Mouse (Mus musculus) intestine, postnatal 0 days (tissue): ENCODE data around the gene Bud13. TPM values are rescaled to one million over a fixed set of nuclear protein-coding genes. Genes with fewer than 3 reads are reported as not detected.
A peak's percentile ranks its signal among the peaks of the same experiment; 100 is the strongest.

Experiments used
- ATAC-seq: fragments of 200-750 bp; cut with Nextera tagmentation; 2 replicates; pipeline ENCODE4 v1.8.0; 2017; ENCODE audit warnings: mild to moderate bottlenecking, moderate TSS enrichment, moderate library complexity
- H3K27ac ChIP-seq: fragments of 300-500 bp; sonication (generic); 2 replicates; pipeline ENCODE4 v1.5.1; 2014; ENCODE audit warnings: mild to moderate bottlenecking, low read depth, low read length, moderate library complexity
- H3K27me3 ChIP-seq: fragments of 300-500 bp; sonication (generic); replicated peaks from 2 replicates; pipeline ENCODE4 v1.6.1; 2014; ENCODE audit warnings: low read length, mixed read lengths; ENCODE audit not compliant: control insufficient read depth, insufficient read depth
- H3K36me3 ChIP-seq: fragments of 300-500 bp; sonication (generic); 2 replicates; pipeline ENCODE4 v1.6.1; 2014; ENCODE audit warnings: mild to moderate bottlenecking, moderate library complexity; ENCODE audit not compliant: control insufficient read depth, insufficient read depth
- H3K4me1 ChIP-seq: fragments of 300-500 bp; sonication (generic); replicated peaks from 2 replicates; pipeline ENCODE4 v1.6.1; 2014; ENCODE audit warnings: antibody characterized with exemption, low read length, mixed read lengths; ENCODE audit not compliant: control insufficient read depth, insufficient read depth
- H3K4me2 ChIP-seq: fragments of 300-500 bp; sonication (generic); replicated peaks from 2 replicates; pipeline ENCODE4 v1.6.1; 2014; ENCODE audit warnings: low read depth, mild to moderate bottlenecking, moderate library complexity
- H3K4me3 ChIP-seq: fragments of 300-500 bp; sonication (generic); 2 replicates; pipeline ENCODE4 v1.5.1; 2014; ENCODE audit warnings: low read depth, low read length
- H3K9ac ChIP-seq: fragments of 300-500 bp; sonication (generic); 2 replicates; pipeline ENCODE4 v1.6.1; 2014; ENCODE audit warnings: mild to moderate bottlenecking, low read depth, low read length
- H3K9me3 ChIP-seq: fragments of 300-500 bp; sonication (generic); 2 replicates; pipeline ENCODE4 v1.6.1; 2016; ENCODE audit warnings: mixed run types; ENCODE audit not compliant: control insufficient read depth
- CTCF ChIP-seq: sonication (generic); IDR thresholded peaks from 2 replicates; pipeline ENCODE4 v1.5.1; 2016; ENCODE audit warnings: low read depth, mild to moderate bottlenecking, control low read depth, antibody characterized with exemption, moderate library complexity
- WGBS: fragments of 180-500 bp; shearing (Covaris S2); extraction: QIAGEN DNeasy Blood & Tissue Kit; methylation state at CpG from one replicate; pipeline ENCODE4 v1.1.7; 2014; 5-methylcytosine and 5-hydroxymethylcytosine counted together
- polyA plus RNA-seq: library from polyadenylated mRNA; unstranded; fragments of >200 nt; fragmentation: Nextera tagmentation; extraction: Ambion mirVana; gene quantifications from 2 replicates; pipeline ENCODE4 v1.2.1, GENCODE M21; 2015

Bud13 gene
- polyA plus RNA-seq, 1 experiment from 2014 or later: 6.4 TPM

GRCm38 (mm10) chr9:46320461-46320860 lies 37.7 kb downstream of the Bud13 start:
- H3K36me3 ChIP-seq: no peaks in the 10 kb centered on the region
- ATAC-seq: no peak
- no peaks in the 10 kb centered on the region for H3K4me1 ChIP-seq
- no peak for TF ChIP-seq CTCF
- no peaks in the 10 kb centered on the region for H3K27me3 ChIP-seq
- no peak overlapping the region for H3K4me3 ChIP-seq
- no peak overlapping the region for H3K27ac ChIP-seq
- WGBS: 88% methylated on average over 2 of the region's 2 CpGs
- no peak overlapping the region for H3K4me2 ChIP-seq
- H3K9me3 ChIP-seq: 0 out of 2 replicates have a peak, but pooled peaks cover 4% of the 10 kb centered on the region
- no peak overlapping the region for H3K9ac ChIP-seq

- no peak for ATAC-seq
- no peak overlapping the region for H3K27ac ChIP-seq
- H3K4me1 ChIP-seq: no peaks in the 10 kb centered on the region
- no peak overlapping the region for H3K4me2 ChIP-seq
- no peak overlapping the region for H3K9ac ChIP-seq
- no peak overlapping the region for H3K4me3 ChIP-seq
- no peaks in the 10 kb centered on the region for H3K27me3 ChIP-seq
- no peak for TF ChIP-seq CTCF
- WGBS: 92% methylated on average over 11 of the region's 11 CpGs
- H3K9me3 ChIP-seq: no peaks in the 10 kb centered on the region
- H3K36me3 ChIP-seq: no peaks in the 10 kb centered on the region
These were observed 44.0 kb downstream of the Bud13 start for GRCm38 (mm10) chr9:46326694-46327405.

DNA sequence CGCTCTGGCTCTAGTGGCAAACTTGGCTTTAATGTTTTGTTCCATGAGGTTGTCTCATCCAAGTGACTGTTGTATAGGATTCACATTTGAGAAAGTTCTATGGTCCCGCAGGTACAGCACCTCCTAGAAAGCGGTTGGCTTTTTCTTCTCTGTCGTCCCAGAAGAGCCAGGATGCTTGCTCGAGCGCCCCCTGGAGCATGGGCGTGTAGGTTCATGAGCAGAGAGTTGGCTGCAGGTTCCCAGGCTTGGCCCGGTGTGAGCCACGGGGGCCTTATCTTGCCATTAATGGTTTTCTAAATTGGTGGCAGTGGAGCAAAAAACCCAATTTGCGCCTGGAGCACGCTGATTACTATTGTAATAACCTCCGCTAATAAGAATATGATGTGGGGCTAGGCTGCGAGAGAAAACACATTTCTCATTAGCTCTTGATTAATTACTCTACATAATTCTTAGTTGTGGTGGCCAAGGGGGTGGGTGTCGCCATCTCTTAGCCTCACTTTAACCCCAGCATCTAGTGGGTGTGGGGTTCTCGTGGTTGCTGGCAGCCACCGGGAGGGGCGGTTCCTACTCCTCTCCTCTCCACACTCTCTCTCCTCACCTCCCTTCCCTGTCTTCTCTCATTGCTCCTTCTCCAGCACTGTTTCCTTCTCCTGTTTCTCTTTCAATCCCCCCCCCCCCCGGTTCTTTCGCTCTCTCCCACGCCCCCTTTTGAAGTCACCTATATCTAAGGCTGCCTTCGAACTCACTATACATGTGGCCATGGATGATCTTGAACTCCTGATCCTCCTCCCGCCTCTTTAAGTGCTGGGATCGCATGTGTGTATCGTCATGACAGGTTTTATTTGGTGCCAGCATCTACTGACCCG lies 45.1 kb downstream of the Bud13 start:
- Histone ChIP-seq H3K9ac (no peak overlapping the region), H3K4me1 (no peaks in the 10 kb centered on the region), H3K27me3 (no peaks in the 10 kb centered on the region), H3K36me3 (no peaks in the 10 kb centered on the region), H3K27ac (no peak overlapping the region), H3K4me2 (peak overlapping the region; percentile 69), H3K4me3 (no peak overlapping the region; the same call in 1 of the 2 replicates), H3K9me3 (no peaks in the 10 kb centered on the region)
- TF ChIP-seq CTCF: peak; percentile 44
- 79% methylated on average over 25 of the region's 25 CpGs for WGBS
- ATAC-seq: no peak

GRCm38 (mm10) chr9:46328572-46329249 lies 45.9 kb downstream of the Bud13 start:
- Histone ChIP-seq H3K27ac (no peak overlapping the region), H3K4me3 (peak overlapping the region; percentile 30), H3K27me3 (no peaks in the 10 kb centered on the region), H3K9me3 (no peaks in the 10 kb centered on the region), H3K4me2 (peak overlapping the region; percentile 69), H3K9ac (peak overlapping the region; percentile 19; the same call in 1 of the 2 replicates), H3K4me1 (no peaks in the 10 kb centered on the region), H3K36me3 (no peaks in the 10 kb centered on the region)
- no peak for TF ChIP-seq CTCF
- 12% methylated on average over 30 of the region's 30 CpGs for WGBS
- no peak for ATAC-seq

GRCm38 (mm10) chr9:46329250-46329648 lies 46.4 kb downstream of the Bud13 start:
- Histone ChIP-seq H3K4me1 (no peaks in the 10 kb centered on the region), H3K27me3 (0 out of 2 replicates have a peak, but pooled peaks cover 2% of the 10 kb centered on the region), H3K27ac (no peak overlapping the region), H3K9ac (peak overlapping the region; percentile 19; the same call in 1 of the 2 replicates), H3K4me3 (peak overlapping the region; percentile 30), H3K4me2 (peak overlapping the region; percentile 69), H3K36me3 (no peaks in the 10 kb centered on the region), H3K9me3 (no peaks in the 10 kb centered on the region)
- ATAC-seq: no peak
- TF ChIP-seq CTCF: no peak
- WGBS: 7% methylated on average over 19 of the region's 19 CpGs
